In genomic region chr5:100787527-100787926, GRCm38 (mm10) we compare ENCODE assay signal across 22 mouse cellular contexts. TPM values are rescaled to one million over a fixed set of nuclear protein-coding genes. Genes with fewer than 3 reads are reported as not detected.
DNase-seq lines count a peak whose midpoint lies in the region; ATAC-seq and TF ChIP-seq lines count a peak whose summit lies in the region.
"Had no signal": no experiment of that assay in that cellular context is flagged by ENCODE, and none has a peak within 500 bp of the region (broad histone marks: within the 10 kb centered on the region; RNA-seq: fewer than 3 reads in every experiment).

No protein-coding gene starts in this region.

- in situ Hi-C loops in CH12.LX (cut with MboI; ENCODE audit: low pct_ligation_motif_present, low pct_unique_long_range_greater_than_20kb, low sequenced_read_pairs), result loop anchor here (25.0 kb wide), 1 partner anchor 225 kb away; the partner anchor contains the start of gene Plac8

- H3K79me2 ChIP-seq in CH12.LX (replicated peaks; ENCODE audit: control insufficient read depth, extremely low read depth, insufficient read depth, poor library complexity, severe bottlenecking), result no peaks in the 10 kb centered on the region

- TF ChIP-seq POLR2A in CH12.LX (IDR thresholded peaks at IDR 0.05; ENCODE audit: low read depth, low read length), result no peak
- no peak for TF ChIP-seq POLR2A in lung, adult 2 months (IDR thresholded peaks at IDR 0.05; ENCODE audit: borderline replicate concordance, extremely low read depth, low read depth, low read length)

- WGBS in midbrain, embryonic 11.5 days, result 93% methylated on average over 9 of the region's 9 CpGs
- 89% methylated on average over 9 of the region's 9 CpGs for WGBS in midbrain, embryonic 16.5 days
- 88% methylated on average over 9 of the region's 9 CpGs for WGBS in stomach, postnatal 0 days
- WGBS in lung, adult 2 months, result 90% methylated on average over 9 of the region's 9 CpGs
- 92% methylated on average over 9 of the region's 9 CpGs for WGBS in hindbrain, embryonic 10.5 days

- no peaks in the 10 kb centered on the region for H3K27me3 ChIP-seq in midbrain, embryonic 11.5 days (ENCODE audit: control insufficient read depth, insufficient read depth, low read length)
- H3K27me3 ChIP-seq in midbrain, embryonic 16.5 days (ENCODE audit: control insufficient read depth, insufficient read depth, low read depth, low read length), result no peaks in the 10 kb centered on the region
- H3K27me3 ChIP-seq in CH12.LX (replicated peaks), result no peaks in the 10 kb centered on the region
- no peaks in the 10 kb centered on the region for H3K27me3 ChIP-seq in stomach, postnatal 0 days (ENCODE audit: control insufficient read depth, insufficient read depth, low read length)
- no peaks in the 10 kb centered on the region for H3K27me3 ChIP-seq in hindbrain, embryonic 10.5 days (ENCODE audit: insufficient read depth, poor library complexity, severe bottlenecking)
- H3K27me3 ChIP-seq: Patski had no signal

- H3K4me2 ChIP-seq in midbrain, embryonic 11.5 days, result no peak overlapping the region
- no peak overlapping the region for H3K4me2 ChIP-seq in midbrain, embryonic 16.5 days (ENCODE audit: low read length)
- no peak overlapping the region for H3K4me2 ChIP-seq in CH12.LX (ENCODE audit: insufficient read depth, low read depth, poor library complexity, severe bottlenecking)
- no peak overlapping the region for H3K4me2 ChIP-seq in stomach, postnatal 0 days (replicated peaks; ENCODE audit: low read depth)

- TF ChIP-seq EP300 in CH12.LX (IDR thresholded peaks at IDR 0.05; ENCODE audit: low read length), result no peak
- no peak for TF ChIP-seq EP300 in stomach, postnatal 0 days (optimal IDR thresholded peaks at IDR 0.05)

- peaks cover 13% of the 10 kb centered on the region for H3K36me3 ChIP-seq in midbrain, embryonic 11.5 days (ENCODE audit: control insufficient read depth, insufficient read depth, low read length)
- H3K36me3 ChIP-seq in midbrain, embryonic 16.5 days (ENCODE audit: control insufficient read depth, insufficient read depth, low read length), result peaks cover 27% of the 10 kb centered on the region
- peaks cover 47 to 96% of the 10 kb centered on the region in 2 experiments for H3K36me3 ChIP-seq in CH12.LX (replicated peaks in 1 of 2; ENCODE audit: control insufficient read depth in 1 of 2, insufficient read depth in 1 of 2, low read length in 1 of 2)
- peaks cover 10% of the 10 kb centered on the region for H3K36me3 ChIP-seq in stomach, postnatal 0 days (ENCODE audit: control insufficient read depth, insufficient read depth, low read length)
- peaks cover 97% of the 10 kb centered on the region for H3K36me3 ChIP-seq in hindbrain, embryonic 10.5 days

- no peak for ATAC-seq in midbrain, embryonic 11.5 days (ENCODE audit: low FRiP score)
- ATAC-seq in midbrain, embryonic 16.5 days, result no peak
- ATAC-seq in stomach, postnatal 0 days (ENCODE audit: low FRiP score, low TSS enrichment), result peak; percentile 89
- ATAC-seq: activated CD4-positive, CD25-positive, alpha-beta regulatory T cell, adult 4 months; CD4-positive, CD25-positive, alpha-beta regulatory T cell, adult 4 months; Patski had no signal

- no peak overlapping the region for H3K27ac ChIP-seq in midbrain, embryonic 11.5 days (ENCODE audit: low read depth, low read length)
- H3K27ac ChIP-seq in midbrain, embryonic 16.5 days (ENCODE audit: low read length), result no peak overlapping the region
- peak overlapping the region; percentile 7; the same call in 1 of the 2 replicates for H3K27ac ChIP-seq in CH12.LX (ENCODE audit: insufficient read depth, low read depth)
- H3K27ac ChIP-seq in stomach, postnatal 0 days (replicated peaks), result no peak overlapping the region
- H3K27ac ChIP-seq in hindbrain, embryonic 10.5 days, result no peak overlapping the region

- H3K9me3 ChIP-seq in midbrain, embryonic 11.5 days (ENCODE audit: control insufficient read depth, low read length), result no peaks in the 10 kb centered on the region
- no peaks in the 10 kb centered on the region for H3K9me3 ChIP-seq in midbrain, embryonic 16.5 days (replicated peaks; ENCODE audit: control insufficient read depth, low read length, poor library complexity, severe bottlenecking)
- no peaks in the 10 kb centered on the region for H3K9me3 ChIP-seq in CH12.LX (replicated peaks; ENCODE audit: low read length)
- H3K9me3 ChIP-seq in stomach, postnatal 0 days (ENCODE audit: control insufficient read depth, low read length), result no peaks in the 10 kb centered on the region
- no peaks in the 10 kb centered on the region for H3K9me3 ChIP-seq in hindbrain, embryonic 10.5 days
- H3K9me3 ChIP-seq: G1E had no signal

- peak; percentile 74 for DNase-seq in heart, adult 11 months
- no peak for DNase-seq in heart, adult 8-10 months (ENCODE audit: low spot score)
- peak; percentile 21 for DNase-seq in midbrain, embryonic 11.5 days (ENCODE audit: low spot score, missing footprints)
- no peak for DNase-seq in CH12.LX (ENCODE audit: extremely low read depth)
- DNase-seq in stomach, postnatal 0 days (ENCODE audit: low spot score), result peak; percentile 39
- DNase-seq in lung, adult 2 months, result no peak
- no peak for DNase-seq in hindbrain, embryonic 10.5 days (ENCODE audit: low spot score)
- DNase-seq: adrenal gland, adult 2 months; adrenal gland, adult 8-10 months; adrenal gland, postnatal 10 days; adrenal gland, postnatal 14 days; adrenal gland, postnatal 25 days; adrenal gland, postnatal 36 days; B cell, adult 2 months; cerebellum, adult 11 months; cerebellum, adult 11-12 months; cerebellum, adult 18-20 months had no signal

- H3K9ac ChIP-seq in midbrain, embryonic 11.5 days (ENCODE audit: low read length), result no peak overlapping the region
- no peak overlapping the region for H3K9ac ChIP-seq in midbrain, embryonic 16.5 days (ENCODE audit: low read depth, low read length)
- no peak overlapping the region for H3K9ac ChIP-seq in CH12.LX (ENCODE audit: insufficient read depth, low read depth)
- H3K9ac ChIP-seq in stomach, postnatal 0 days (ENCODE audit: low read length), result no peak overlapping the region

- no peak for TF ChIP-seq CTCF in CH12.LX (conservative IDR thresholded peaks at IDR 0.05 in 1 of 2, IDR thresholded peaks at IDR 0.05 in 1 of 2; ENCODE audit: low read depth in 2 of 2, low read length in 2 of 2)
- TF ChIP-seq CTCF in stomach, postnatal 0 days (IDR thresholded peaks at IDR 0.05; ENCODE audit: low read depth), result no peak
- no peak for TF ChIP-seq CTCF in lung, adult 2 months (IDR thresholded peaks at IDR 0.05; ENCODE audit: insufficient read depth, low read length)

- no peaks in the 10 kb centered on the region for H3K4me1 ChIP-seq in midbrain, embryonic 11.5 days (ENCODE audit: control insufficient read depth, insufficient read depth, low read length)
- no peaks in the 10 kb centered on the region for H3K4me1 ChIP-seq in midbrain, embryonic 16.5 days (ENCODE audit: control insufficient read depth, insufficient read depth, low read length)
- H3K4me1 ChIP-seq in CH12.LX (ENCODE audit: control insufficient read depth in 1 of 2, insufficient read depth in 2 of 2), result peaks cover 0 to 4% of the 10 kb centered on the region in 2 experiments; a peak in 1 of 4 replicates
- no peaks in the 10 kb centered on the region for H3K4me1 ChIP-seq in stomach, postnatal 0 days (replicated peaks; ENCODE audit: control insufficient read depth, insufficient read depth)
- H3K4me1 ChIP-seq in lung, adult 2 months (ENCODE audit: control insufficient read depth, insufficient read depth, low read length), result no peaks in the 10 kb centered on the region
- no peaks in the 10 kb centered on the region for H3K4me1 ChIP-seq in hindbrain, embryonic 10.5 days (replicated peaks)

- no peak overlapping the region for H3K4me3 ChIP-seq in midbrain, embryonic 11.5 days (ENCODE audit: low read depth, low read length)
- H3K4me3 ChIP-seq in midbrain, embryonic 16.5 days (ENCODE audit: low read depth, low read length), result no peak overlapping the region
- no peak overlapping the region for H3K4me3 ChIP-seq in CH12.LX (replicated peaks in 1 of 3; ENCODE audit: low read depth in 2 of 3, low read length in 2 of 3, poor library complexity in 1 of 3)
- no peak overlapping the region for H3K4me3 ChIP-seq in stomach, postnatal 0 days (ENCODE audit: low read depth, low read length)
- no peak overlapping the region for H3K4me3 ChIP-seq in lung, adult 2 months (replicated peaks; ENCODE audit: extremely low read depth, low read depth, low read length)
- H3K4me3 ChIP-seq in hindbrain, embryonic 10.5 days, result no peak overlapping the region

- no peak for TF ChIP-seq RAD21 in CH12.LX (IDR thresholded peaks at IDR 0.05; ENCODE audit: low read depth, low read length)

- dilution Hi-C loops in CH12.LX (cut with MboI; ENCODE audit: extremely low pct_ligation_motif_present, extremely low pct_unique_long_range_greater_than_20kb, low sequenced_read_pairs), result no loop called here

RNA-seq across cellular contexts. Expression of gene Helq, which starts 10.9 kb away (rescaled TPM):
- 1 to 10 TPM; 2.7 to 5.2 (median 2.8) TPM for total RNA-seq in heart, adult 8-10 months (2022)
- polyA plus RNA-seq in midbrain, embryonic 11.5 days (2014; fragmentation: Nextera tagmentation; extraction: Ambion mirVana), result 17.6 and 22.4 TPM in 2 replicates
- polyA plus RNA-seq in midbrain, embryonic 16.5 days (2015; fragmentation: Nextera tagmentation; extraction: Ambion mirVana), result 20.6 and 24.3 TPM in 2 replicates
- 12.1 and 19.6 TPM in 2 replicates for total RNA-seq in CH12.LX (2012; rRNA removed)
- 13.1 and 15.7 TPM in 2 replicates for total RNA-seq in CH12.LX (2014; rRNA removed)
- polyA plus RNA-seq in CH12.LX (2012; ENCODE audit: insufficient read length, low read depth), result 24.3 and 31.4 TPM in 2 replicates
- polyA plus RNA-seq in stomach, postnatal 0 days (2015; fragmentation: Nextera tagmentation; extraction: Ambion mirVana), result 5.4 and 6.3 TPM in 2 replicates
- polyA plus RNA-seq in lung, adult 2 months (2012; rRNA removed), result 2.9 and 5.9 TPM in 2 replicates
- 18.3 and 23.1 TPM in 2 replicates for polyA plus RNA-seq in hindbrain, embryonic 10.5 days (2016; fragmentation: Nextera tagmentation; extraction: Ambion mirVana)

RNA-seq across cellular contexts. Expression of gene Mrps18c, which starts 10.9 kb away (rescaled TPM):
- 100 to 1,000 TPM in 1 of 4 experiments, 10 to 100 TPM in 3; 78.4 to 102 (median 88.9) TPM for total RNA-seq in heart, adult 8-10 months (2022)
- 167 and 178 TPM in 2 replicates for polyA plus RNA-seq in midbrain, embryonic 11.5 days (2014; fragmentation: Nextera tagmentation; extraction: Ambion mirVana)
- polyA plus RNA-seq in midbrain, embryonic 16.5 days (2015; fragmentation: Nextera tagmentation; extraction: Ambion mirVana), result 137 and 143 TPM in 2 replicates
- total RNA-seq in CH12.LX (2012; rRNA removed) (87.2 and 121 TPM in 2 replicates), CH12.LX (2014; rRNA removed) (111 and 141 TPM in 2 replicates)
- polyA plus RNA-seq in CH12.LX (2012; ENCODE audit: insufficient read length, low read depth), result 185 and 216 TPM in 2 replicates
- polyA plus RNA-seq in stomach, postnatal 0 days (2015; fragmentation: Nextera tagmentation; extraction: Ambion mirVana), result 185 and 186 TPM in 2 replicates
- polyA plus RNA-seq in lung, adult 2 months (2012; rRNA removed), result 9.9 and 16.5 TPM in 2 replicates
- 198 and 208 TPM in 2 replicates for polyA plus RNA-seq in hindbrain, embryonic 10.5 days (2016; fragmentation: Nextera tagmentation; extraction: Ambion mirVana)

RNA-seq across cellular contexts. Expression of gene Abraxas1, which starts 33.2 kb away (rescaled TPM):
- 10 to 100 TPM in 2 of 4 experiments, 1 to 10 TPM in 2; 9.3 to 12.5 (median 10.1) TPM for total RNA-seq in heart, adult 8-10 months (2022)
- polyA plus RNA-seq in midbrain, embryonic 11.5 days (2014; fragmentation: Nextera tagmentation; extraction: Ambion mirVana), result 23.3 and 28.9 TPM in 2 replicates
- 12.0 and 17.1 TPM in 2 replicates for polyA plus RNA-seq in midbrain, embryonic 16.5 days (2015; fragmentation: Nextera tagmentation; extraction: Ambion mirVana)
- total RNA-seq in CH12.LX (2012; rRNA removed), result 13.4 and 19.0 TPM in 2 replicates
- 34.9 and 40.0 TPM in 2 replicates for total RNA-seq in CH12.LX (2014; rRNA removed)
- 29.3 and 30.9 TPM in 2 replicates for polyA plus RNA-seq in CH12.LX (2012; ENCODE audit: insufficient read length, low read depth)
- 13.0 and 13.6 TPM in 2 replicates for polyA plus RNA-seq in stomach, postnatal 0 days (2015; fragmentation: Nextera tagmentation; extraction: Ambion mirVana)
- polyA plus RNA-seq in lung, adult 2 months (2012; rRNA removed), result 1.7 and 3.1 TPM in 2 replicates
- 25.6 and 29.5 TPM in 2 replicates for polyA plus RNA-seq in hindbrain, embryonic 10.5 days (2016; fragmentation: Nextera tagmentation; extraction: Ambion mirVana)

RNA-seq across cellular contexts. Expression of gene Gpat3, which starts 58.0 kb away (rescaled TPM):
- 10 to 100 TPM; 20.5 to 28.0 (median 23.1) TPM for total RNA-seq in heart, adult 8-10 months (2022)
- 0.07 and 0.37 TPM in 2 replicates for polyA plus RNA-seq in midbrain, embryonic 11.5 days (2014; fragmentation: Nextera tagmentation; extraction: Ambion mirVana)
- polyA plus RNA-seq in midbrain, embryonic 16.5 days (2015; fragmentation: Nextera tagmentation; extraction: Ambion mirVana), result 0.57 TPM in 2 replicates
- total RNA-seq in CH12.LX (2012; rRNA removed) (0.46 and 0.68 TPM in 2 replicates), CH12.LX (2014; rRNA removed) (1.5 TPM in 2 replicates)
- polyA plus RNA-seq in CH12.LX (2012; ENCODE audit: insufficient read length, low read depth), result 1.2 TPM in 2 replicates
- 6.4 and 6.7 TPM in 2 replicates for polyA plus RNA-seq in stomach, postnatal 0 days (2015; fragmentation: Nextera tagmentation; extraction: Ambion mirVana)
- polyA plus RNA-seq in lung, adult 2 months (2012; rRNA removed), result 2.0 and 2.3 TPM in 2 replicates
- 0.50 and 0.96 TPM in 2 replicates for polyA plus RNA-seq in hindbrain, embryonic 10.5 days (2016; fragmentation: Nextera tagmentation; extraction: Ambion mirVana)
- polyA plus RNA-seq: G1E had no signal

Comparison
In these comparisons a context has a peak if more than half of its experiments do, and no peak if none do; other contexts are left out.
1. DNase-seq: peak in heart, adult 11 months (single experiment), midbrain, embryonic 11.5 days (single experiment) and stomach, postnatal 0 days (single experiment); none in heart, adult 8-10 months (single experiment), CH12.LX (single experiment), lung, adult 2 months (single experiment) and hindbrain, embryonic 10.5 days (single experiment).